Mouse (Mus musculus) CH12.LX (cell line): ENCODE measurements around the gene Srpx. TPM values are rescaled to one million over a fixed set of nuclear protein-coding genes. Genes with fewer than 3 reads are reported as not detected.

ENCODE experiments used
- DNase-seq: peaks from one replicate; pipeline ENCODE4 v3.0.0-alpha.2; 2013; ENCODE audit errors: extremely low read depth
- H3K27ac ChIP-seq: 2 replicates; pipeline ENCODE4 v1.5.1; 2012; ENCODE audit warnings: low read depth, mild to moderate bottlenecking, control low read depth, moderate library complexity; ENCODE audit not compliant: insufficient read depth
- H3K27me3 ChIP-seq: replicated peaks from 2 replicates; pipeline ENCODE3; 2012; ENCODE audit warnings: inconsistent platforms
- H3K36me3 ChIP-seq, 2 experiments: replicated peaks in 1 of 2; 2 replicates each; pipeline versions ENCODE3 to v1.6.1; 2012; ENCODE audit warnings: inconsistent platforms in 1 of 2, low read length in 1 of 2, mild to moderate bottlenecking in 1 of 2, mixed read lengths in 1 of 2, moderate library complexity in 1 of 2; ENCODE audit not compliant: control insufficient read depth in 1 of 2, insufficient read depth in 1 of 2
- H3K4me1 ChIP-seq, 2 experiments: 2 replicates each; pipeline ENCODE4 v1.6.1; 2012; ENCODE audit warnings: inconsistent platforms in 1 of 2, moderate library complexity in 1 of 2; ENCODE audit not compliant: insufficient read depth in 2 of 2, control insufficient read depth in 1 of 2
- H3K4me2 ChIP-seq: 2 replicates; pipeline ENCODE4 v1.6.1; 2012; ENCODE audit warnings: low read depth, mild to moderate bottlenecking, control low read depth; ENCODE audit not compliant: poor library complexity, insufficient read depth, severe bottlenecking
- H3K4me3 ChIP-seq, 3 experiments: fragments of 150-350 bp in 1 of 3; sonication (generic) in 1 of 3; replicated peaks in 1 of 3; 2 replicates each; pipeline versions ENCODE3 to v1.5.1; 2011 to 2012; ENCODE audit warnings: low read depth in 2 of 3, low read length in 2 of 3, mild to moderate bottlenecking in 2 of 3, moderate library complexity in 2 of 3, control low read depth in 1 of 3, improper control_type of control experiment in 1 of 3, inconsistent platforms in 1 of 3, mixed read lengths in 1 of 3; ENCODE audit not compliant: poor library complexity in 1 of 3
- H3K79me2 ChIP-seq: replicated peaks from 2 replicates; pipeline ENCODE4 v1.6.1; 2012; ENCODE audit warnings: mild to moderate bottlenecking, moderate library complexity; ENCODE audit not compliant: control insufficient read depth, poor library complexity, insufficient read depth, severe bottlenecking; ENCODE audit errors: extremely low read depth
- H3K9ac ChIP-seq: 2 replicates; pipeline ENCODE4 v1.6.1; 2012; ENCODE audit warnings: low read depth, mild to moderate bottlenecking, control low read depth, moderate library complexity; ENCODE audit not compliant: insufficient read depth
- H3K9me3 ChIP-seq: replicated peaks from 2 replicates; pipeline ENCODE3; 2012; ENCODE audit warnings: low read length, inconsistent platforms, mixed read lengths
- BHLHE40 ChIP-seq: IDR thresholded peaks from 2 replicates; pipeline ENCODE4 v1.6.1; 2011; ENCODE audit warnings: mild to moderate bottlenecking, low read depth, low read length, improper control_type of control experiment
- CHD2 ChIP-seq: IDR thresholded peaks from 2 replicates; pipeline ENCODE4 v1.6.1; 2011; ENCODE audit warnings: low read length, improper control_type of control experiment
- ETS1 ChIP-seq: conservative IDR thresholded peaks from 2 replicates; pipeline ENCODE4 v1.6.1; 2012; ENCODE audit warnings: low read depth, mild to moderate bottlenecking, inconsistent platforms, low read length, improper control_type of control experiment, moderate library complexity
- HCFC1 ChIP-seq: IDR thresholded peaks from 2 replicates; pipeline ENCODE4 v1.6.1; 2012; ENCODE audit warnings: low read depth, mild to moderate bottlenecking, inconsistent platforms, low read length, improper control_type of control experiment
- JUN ChIP-seq: IDR thresholded peaks from 2 replicates; pipeline ENCODE4 v1.6.1; 2011; ENCODE audit warnings: low read depth, mild to moderate bottlenecking, low read length, improper control_type of control experiment, moderate library complexity; ENCODE audit not compliant: insufficient read depth
- JUND ChIP-seq: conservative IDR thresholded peaks from 2 replicates; pipeline ENCODE4 v1.6.1; 2011; ENCODE audit warnings: low read depth, low read length, improper control_type of control experiment
- MAX ChIP-seq: IDR thresholded peaks from 2 replicates; pipeline ENCODE4 v1.6.1; 2011; ENCODE audit warnings: low read length, improper control_type of control experiment
- MAZ ChIP-seq: IDR thresholded peaks from 2 replicates; pipeline ENCODE4 v1.6.1; 2012; ENCODE audit warnings: low read depth, mild to moderate bottlenecking, inconsistent platforms, low read length, improper control_type of control experiment, moderate library complexity
- MEF2A ChIP-seq: IDR thresholded peaks from 2 replicates; pipeline ENCODE4 v1.6.1; 2014; ENCODE audit warnings: low read depth, mild to moderate bottlenecking, inconsistent platforms, low read length, improper control_type of control experiment, borderline replicate concordance
- MXI1 ChIP-seq: IDR thresholded peaks from 2 replicates; pipeline ENCODE4 v1.6.1; 2011; ENCODE audit warnings: mild to moderate bottlenecking, low read depth, low read length, improper control_type of control experiment
- MYC ChIP-seq: IDR thresholded peaks from 2 replicates; pipeline ENCODE4 v1.6.1; 2011; ENCODE audit warnings: low read depth, mild to moderate bottlenecking, improper control_type of control experiment, low read length
- NRF1 ChIP-seq: IDR thresholded peaks from 2 replicates; pipeline ENCODE4 v1.6.1; 2014; ENCODE audit warnings: low read depth, mild to moderate bottlenecking, inconsistent platforms, low read length, improper control_type of control experiment, moderate library complexity
- PAX5 ChIP-seq: IDR thresholded peaks from 2 replicates; pipeline ENCODE4 v1.6.1; 2012; ENCODE audit warnings: low read length, inconsistent platforms, mixed read lengths
- POLR2A ChIP-seq: IDR thresholded peaks from 2 replicates; pipeline ENCODE4 v1.6.1; 2011; ENCODE audit warnings: low read depth, mild to moderate bottlenecking, improper control_type of control experiment, low read length
- SIN3A ChIP-seq: IDR thresholded peaks from 2 replicates; pipeline ENCODE4 v1.6.1; 2012; ENCODE audit warnings: low read length, improper control_type of control experiment, inconsistent platforms
- TBP ChIP-seq: conservative IDR thresholded peaks from 2 replicates; pipeline ENCODE4 v1.6.1; 2011; ENCODE audit warnings: low read depth, low read length, improper control_type of control experiment
- TCF12 ChIP-seq: IDR thresholded peaks from 2 replicates; pipeline ENCODE4 v1.6.1; 2014; ENCODE audit warnings: low read depth, mild to moderate bottlenecking, inconsistent platforms, low read length, improper control_type of control experiment
- UBTF ChIP-seq: IDR thresholded peaks from 2 replicates; pipeline ENCODE4 v1.6.1; 2012; ENCODE audit warnings: low read depth, mild to moderate bottlenecking, inconsistent platforms, low read length, improper control_type of control experiment, moderate library complexity
- USF1 ChIP-seq: IDR thresholded peaks from 2 replicates; pipeline ENCODE4 v1.6.1; 2014; ENCODE audit warnings: low read depth, mild to moderate bottlenecking, inconsistent platforms, low read length, improper control_type of control experiment
- ZC3H11A ChIP-seq: IDR thresholded peaks from 2 replicates; pipeline ENCODE4 v1.6.1; 2012; ENCODE audit warnings: low read depth, mild to moderate bottlenecking, inconsistent platforms, low read length, improper control_type of control experiment
- ZKSCAN1 ChIP-seq: IDR thresholded peaks from 2 replicates; pipeline ENCODE4 v1.6.1; 2012; ENCODE audit warnings: low read depth, inconsistent platforms, low read length, improper control_type of control experiment, borderline replicate concordance
- ZMIZ1 ChIP-seq: IDR thresholded peaks from 2 replicates; pipeline ENCODE4 v1.6.1; 2012; ENCODE audit warnings: low read depth, mild to moderate bottlenecking, inconsistent platforms, low read length, improper control_type of control experiment
- dilution Hi-C: fragments of 300-500 bp; cut with MboI; formaldehyde crosslinking; loops from 2 replicates; pipeline ENCODE4 v1.14.3; 2020; ENCODE audit warnings: low sequenced_read_pairs; ENCODE audit not compliant: extremely low pct_unique_long_range_greater_than_20kb, extremely low pct_ligation_motif_present
- in situ Hi-C: fragments of 300-500 bp; cut with MboI; formaldehyde crosslinking; loops from 3 replicates; pipeline ENCODE4 v1.14.3; 2019; ENCODE audit warnings: low sequenced_read_pairs, low pct_ligation_motif_present, low pct_unique_long_range_greater_than_20kb, mixed read lengths
- polyA plus RNA-seq: library from polyadenylated mRNA; unstranded; fragments of >175 nt; gene quantifications from 2 replicates; pipeline ENCODE4 v1.2.1, GENCODE M21; 2012; ENCODE audit warnings: low read depth; ENCODE audit not compliant: insufficient read length
- total RNA-seq, 2 experiments: library from RNA; depleted of rRNA; stranded (reverse); fragments of 300-350 nt in 1 of 2; fragments of >200 nt in 1 of 2; gene quantifications; 2 replicates each; pipeline ENCODE4 v1.2.3; 2012 to 2014

The Srpx gene
- total and polyA plus RNA-seq, 3 experiments: not detected

GRCm38 (mm10) chrX:10063361-10063760 is 54.1 kb downstream of the Srpx start:
- Histone ChIP-seq H3K36me3 (no peaks in the 10 kb centered on the region), H3K4me1 (peaks cover 0 to 10% of the 10 kb centered on the region in 2 experiments; a peak in 2 of 4 replicates), H3K79me2 (no peaks in the 10 kb centered on the region), H3K27me3 (no peaks in the 10 kb centered on the region), H3K4me3 (no peak overlapping the region), H3K4me2 (no peak overlapping the region), H3K9ac (no peak overlapping the region), H3K27ac (no peak overlapping the region), H3K9me3 (no peaks in the 10 kb centered on the region)
- no peak for TF ChIP-seq POLR2A
- TF ChIP-seq JUN: no peak
- TF ChIP-seq ZKSCAN1: no peak
- TF ChIP-seq SIN3A: no peak
- TF ChIP-seq CHD2: no peak
- no peak for TF ChIP-seq USF1
- no peak for TF ChIP-seq PAX5
- TF ChIP-seq MEF2A: no peak
- TF ChIP-seq UBTF: no peak
- TF ChIP-seq MYC: no peak
- TF ChIP-seq JUND: no peak
- no peak for TF ChIP-seq BHLHE40
- no peak for TF ChIP-seq ETS1
- no peak for TF ChIP-seq TBP
- TF ChIP-seq MXI1: no peak
- in situ Hi-C loops (no loop called here), dilution Hi-C loops (no loop called here)
- no peak for DNase-seq

DNA sequence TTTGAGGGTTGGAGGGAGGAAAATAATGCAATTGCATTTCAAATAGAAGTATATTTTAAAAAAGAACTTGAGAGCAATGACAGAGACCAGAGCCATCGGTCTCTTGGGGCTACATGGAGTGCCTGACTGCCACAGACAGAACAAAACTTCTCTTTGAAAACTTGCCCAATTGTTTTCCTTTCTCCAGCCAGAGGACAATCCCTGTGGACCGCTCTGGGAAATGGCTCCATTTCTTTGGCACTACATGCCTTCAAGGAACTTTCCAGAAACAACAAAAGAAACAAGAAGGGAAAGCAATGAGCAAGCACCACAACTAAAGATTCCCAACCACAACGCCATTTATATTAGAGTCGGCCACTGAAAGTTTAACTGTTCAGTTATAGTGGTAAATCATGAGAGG is 55.3 kb downstream of the Srpx start:
- no peak for TF ChIP-seq MAZ
- no peak for TF ChIP-seq USF1
- no peak for TF ChIP-seq MEF2A
- no peak for TF ChIP-seq ZC3H11A
- TF ChIP-seq MAX: no peak
- no peak for TF ChIP-seq MYC
- no peak for TF ChIP-seq ZMIZ1
- TF ChIP-seq MXI1: no peak
- TF ChIP-seq HCFC1: no peak
- no peak for TF ChIP-seq POLR2A
- TF ChIP-seq SIN3A: no peak
- TF ChIP-seq NRF1: no peak
- no peak for TF ChIP-seq TCF12
- Histone ChIP-seq H3K4me1 (peaks cover 0 to 10% of the 10 kb centered on the region in 2 experiments; a peak in 2 of 4 replicates), H3K27ac (no peak overlapping the region), H3K9me3 (no peaks in the 10 kb centered on the region), H3K9ac (no peak overlapping the region), H3K27me3 (no peaks in the 10 kb centered on the region), H3K4me2 (no peak overlapping the region), H3K36me3 (no peaks in the 10 kb centered on the region), H3K4me3 (no peak overlapping the region), H3K79me2 (no peaks in the 10 kb centered on the region)
- in situ Hi-C loops (no loop called here), dilution Hi-C loops (no loop called here)
- DNase-seq: no peak
